Mouse (Mus musculus) CH12.LX (cell line): ENCODE results near the gene Tgif2. TPM values are rescaled to one million over a fixed set of nuclear protein-coding genes. Genes with fewer than 3 reads are reported as not detected.

Experiments used
- DNase-seq: peaks from one replicate; pipeline ENCODE4 v3.0.0-alpha.2; 2013; ENCODE audit errors: extremely low read depth
- H3K27ac ChIP-seq: 2 replicates; pipeline ENCODE4 v1.5.1; 2012; ENCODE audit warnings: low read depth, mild to moderate bottlenecking, control low read depth, moderate library complexity; ENCODE audit not compliant: insufficient read depth
- H3K27me3 ChIP-seq: replicated peaks from 2 replicates; pipeline ENCODE3; 2012; ENCODE audit warnings: inconsistent platforms
- H3K36me3 ChIP-seq, 2 experiments: replicated peaks in 1 of 2; 2 replicates each; pipeline versions ENCODE3 to v1.6.1; 2012; ENCODE audit warnings: inconsistent platforms in 1 of 2, low read length in 1 of 2, mild to moderate bottlenecking in 1 of 2, mixed read lengths in 1 of 2, moderate library complexity in 1 of 2; ENCODE audit not compliant: control insufficient read depth in 1 of 2, insufficient read depth in 1 of 2
- H3K4me1 ChIP-seq, 2 experiments: 2 replicates each; pipeline ENCODE4 v1.6.1; 2012; ENCODE audit warnings: inconsistent platforms in 1 of 2, moderate library complexity in 1 of 2; ENCODE audit not compliant: insufficient read depth in 2 of 2, control insufficient read depth in 1 of 2
- H3K4me2 ChIP-seq: 2 replicates; pipeline ENCODE4 v1.6.1; 2012; ENCODE audit warnings: low read depth, mild to moderate bottlenecking, control low read depth; ENCODE audit not compliant: poor library complexity, insufficient read depth, severe bottlenecking
- H3K4me3 ChIP-seq, 3 experiments: fragments of 150-350 bp in 1 of 3; sonication (generic) in 1 of 3; replicated peaks in 1 of 3; 2 replicates each; pipeline versions ENCODE3 to v1.5.1; 2011 to 2012; ENCODE audit warnings: low read depth in 2 of 3, low read length in 2 of 3, mild to moderate bottlenecking in 2 of 3, moderate library complexity in 2 of 3, control low read depth in 1 of 3, improper control_type of control experiment in 1 of 3, inconsistent platforms in 1 of 3, mixed read lengths in 1 of 3; ENCODE audit not compliant: poor library complexity in 1 of 3
- H3K79me2 ChIP-seq: replicated peaks from 2 replicates; pipeline ENCODE4 v1.6.1; 2012; ENCODE audit warnings: mild to moderate bottlenecking, moderate library complexity; ENCODE audit not compliant: control insufficient read depth, poor library complexity, insufficient read depth, severe bottlenecking; ENCODE audit errors: extremely low read depth
- H3K9ac ChIP-seq: 2 replicates; pipeline ENCODE4 v1.6.1; 2012; ENCODE audit warnings: low read depth, mild to moderate bottlenecking, control low read depth, moderate library complexity; ENCODE audit not compliant: insufficient read depth
- H3K9me3 ChIP-seq: replicated peaks from 2 replicates; pipeline ENCODE3; 2012; ENCODE audit warnings: low read length, inconsistent platforms, mixed read lengths
- CHD1 ChIP-seq: IDR thresholded peaks from 2 replicates; pipeline ENCODE4 v1.6.1; 2012; ENCODE audit warnings: low read depth, low read length, improper control_type of control experiment, inconsistent platforms
- EP300 ChIP-seq: IDR thresholded peaks from 2 replicates; pipeline ENCODE4 v1.6.1; 2011; ENCODE audit warnings: low read length, improper control_type of control experiment
- ETS1 ChIP-seq: conservative IDR thresholded peaks from 2 replicates; pipeline ENCODE4 v1.6.1; 2012; ENCODE audit warnings: low read depth, mild to moderate bottlenecking, inconsistent platforms, low read length, improper control_type of control experiment, moderate library complexity
- GABPA ChIP-seq: IDR thresholded peaks from 2 replicates; pipeline ENCODE4 v1.6.1; 2012; ENCODE audit warnings: low read depth, low read length, improper control_type of control experiment, inconsistent platforms; ENCODE audit not compliant: insufficient replicate concordance
- HCFC1 ChIP-seq: IDR thresholded peaks from 2 replicates; pipeline ENCODE4 v1.6.1; 2012; ENCODE audit warnings: low read depth, mild to moderate bottlenecking, inconsistent platforms, low read length, improper control_type of control experiment
- MAZ ChIP-seq: IDR thresholded peaks from 2 replicates; pipeline ENCODE4 v1.6.1; 2012; ENCODE audit warnings: low read depth, mild to moderate bottlenecking, inconsistent platforms, low read length, improper control_type of control experiment, moderate library complexity
- MEF2A ChIP-seq: IDR thresholded peaks from 2 replicates; pipeline ENCODE4 v1.6.1; 2014; ENCODE audit warnings: low read depth, mild to moderate bottlenecking, inconsistent platforms, low read length, improper control_type of control experiment, borderline replicate concordance
- MYC ChIP-seq: IDR thresholded peaks from 2 replicates; pipeline ENCODE4 v1.6.1; 2011; ENCODE audit warnings: low read depth, mild to moderate bottlenecking, improper control_type of control experiment, low read length
- NRF1 ChIP-seq: IDR thresholded peaks from 2 replicates; pipeline ENCODE4 v1.6.1; 2014; ENCODE audit warnings: low read depth, mild to moderate bottlenecking, inconsistent platforms, low read length, improper control_type of control experiment, moderate library complexity
- POLR2A ChIP-seq: IDR thresholded peaks from 2 replicates; pipeline ENCODE4 v1.6.1; 2011; ENCODE audit warnings: low read depth, mild to moderate bottlenecking, improper control_type of control experiment, low read length
- RAD21 ChIP-seq: IDR thresholded peaks from 2 replicates; pipeline ENCODE4 v1.6.1; 2011; ENCODE audit warnings: low read depth, mild to moderate bottlenecking, low read length, improper control_type of control experiment, moderate library complexity
- TBP ChIP-seq: conservative IDR thresholded peaks from 2 replicates; pipeline ENCODE4 v1.6.1; 2011; ENCODE audit warnings: low read depth, low read length, improper control_type of control experiment
- USF2 ChIP-seq: conservative IDR thresholded peaks from 2 replicates; pipeline ENCODE4 v1.6.1; 2011; ENCODE audit warnings: low read depth, low read length, improper control_type of control experiment
- ZKSCAN1 ChIP-seq: IDR thresholded peaks from 2 replicates; pipeline ENCODE4 v1.6.1; 2012; ENCODE audit warnings: low read depth, inconsistent platforms, low read length, improper control_type of control experiment, borderline replicate concordance
- dilution Hi-C: fragments of 300-500 bp; cut with MboI; formaldehyde crosslinking; loops from 2 replicates; pipeline ENCODE4 v1.14.3; 2020; ENCODE audit warnings: low sequenced_read_pairs; ENCODE audit not compliant: extremely low pct_unique_long_range_greater_than_20kb, extremely low pct_ligation_motif_present
- in situ Hi-C: fragments of 300-500 bp; cut with MboI; formaldehyde crosslinking; loops from 3 replicates; pipeline ENCODE4 v1.14.3; 2019; ENCODE audit warnings: low sequenced_read_pairs, low pct_ligation_motif_present, low pct_unique_long_range_greater_than_20kb, mixed read lengths
- polyA plus RNA-seq: library from polyadenylated mRNA; unstranded; fragments of >175 nt; gene quantifications from 2 replicates; pipeline ENCODE4 v1.2.1, GENCODE M21; 2012; ENCODE audit warnings: low read depth; ENCODE audit not compliant: insufficient read length
- total RNA-seq, 2 experiments: library from RNA; depleted of rRNA; stranded (reverse); fragments of 300-350 nt in 1 of 2; fragments of >200 nt in 1 of 2; gene quantifications; 2 replicates each; pipeline ENCODE4 v1.2.3; 2012 to 2014

Tgif2 gene
- total and polyA plus RNA-seq, 3 experiments, result 10.3 to 12.2 (median 11.3) TPM

- TF ChIP-seq NRF1 (no peak), MAZ (no peak), USF2 (no peak), TBP (no peak), ZKSCAN1 (no peak), HCFC1 (no peak), POLR2A (no peak), ETS1 (no peak), EP300 (no peak)
- no peak overlapping the region for H3K9ac ChIP-seq
- in situ Hi-C loops (loop anchor here (25.0 kb wide), 1 partner anchor 193 kb away; the partner anchor contains the start of genes Soga1 and Tldc2), dilution Hi-C loops (no loop called here)
- no peak for DNase-seq
- H3K36me3 ChIP-seq, result no peaks in the 10 kb centered on the region
- H3K4me3 ChIP-seq, result no peak overlapping the region
- H3K27me3 ChIP-seq, result no peaks in the 10 kb centered on the region
- no peaks in the 10 kb centered on the region for H3K4me1 ChIP-seq
- no peaks in the 10 kb centered on the region for H3K9me3 ChIP-seq
- H3K4me2 ChIP-seq, result no peak overlapping the region
- H3K27ac ChIP-seq, result no peak overlapping the region
- H3K79me2 ChIP-seq, result no peaks in the 10 kb centered on the region
These were observed 54.9 kb downstream of the Tgif2 start for GRCm38 (mm10) chr2:156894496-156895265.

- H3K27me3 ChIP-seq, result no peaks in the 10 kb centered on the region
- no peak overlapping the region for H3K4me2 ChIP-seq
- no peak overlapping the region for H3K27ac ChIP-seq
- H3K4me3 ChIP-seq, result no peak overlapping the region
- H3K36me3 ChIP-seq, result no peaks in the 10 kb centered on the region
- dilution Hi-C loops, result no loop called here
- DNase-seq, result no peak
- TF ChIP-seq USF2, result no peak
- TF ChIP-seq MEF2A, result no peak
- no peak for TF ChIP-seq ZKSCAN1
- no peak for TF ChIP-seq MYC
- TF ChIP-seq RAD21, result no peak
- no peak for TF ChIP-seq GABPA
- TF ChIP-seq TBP, result no peak
- TF ChIP-seq CHD1, result no peak
- no peaks in the 10 kb centered on the region for H3K9me3 ChIP-seq
- H3K4me1 ChIP-seq, result no peaks in the 10 kb centered on the region
- H3K9ac ChIP-seq, result no peak overlapping the region
- in situ Hi-C loops, result loop anchor here (25.0 kb wide), 1 partner anchor 191 kb away; the partner anchor contains the start of genes Soga1 and Tldc2
- H3K79me2 ChIP-seq, result no peaks in the 10 kb centered on the region
These were observed 56.6 kb downstream of the Tgif2 start for GRCm38 (mm10) chr2:156896384-156896914.
